Mouse (Mus musculus) kidney, postnatal 0 days (tissue): ENCODE results near the gene Pfkfb4. TPM values are rescaled to one million over a fixed set of nuclear protein-coding genes. Genes with fewer than 3 reads are reported as not detected.

Source experiments
- ATAC-seq: fragments of 200-750 bp; cut with Nextera tagmentation; replicated peaks from 2 replicates; pipeline ENCODE4 v1.8.0; 2017; ENCODE audit warnings: low read depth, moderate number of reproducible peaks, moderate TSS enrichment, moderate library complexity; ENCODE audit not compliant: low FRiP score
- DNase-seq: peaks from one replicate; pipeline ENCODE4 v3.0.0-alpha.2; 2016; ENCODE audit warnings: low spot score
- H3K27ac ChIP-seq: fragments of 300-500 bp; sonication (generic); 2 replicates; pipeline ENCODE4 v1.5.1; 2014; ENCODE audit warnings: mild to moderate bottlenecking
- H3K27me3 ChIP-seq: fragments of 300-500 bp; sonication (generic); 2 replicates; pipeline ENCODE4 v1.6.1; 2014; ENCODE audit warnings: low read length, mixed read lengths; ENCODE audit not compliant: insufficient read depth
- H3K36me3 ChIP-seq: fragments of 300-500 bp; sonication (generic); 2 replicates; pipeline ENCODE4 v1.6.1; 2014; ENCODE audit warnings: low read length, mixed read lengths; ENCODE audit not compliant: insufficient read depth
- H3K4me1 ChIP-seq: fragments of 300-500 bp; sonication (generic); replicated peaks from 2 replicates; pipeline ENCODE4 v1.6.1; 2014; ENCODE audit warnings: antibody characterized with exemption, low read length, mixed read lengths; ENCODE audit not compliant: insufficient read depth
- H3K4me2 ChIP-seq: fragments of 300-500 bp; sonication (generic); 2 replicates; pipeline ENCODE4 v1.6.1; 2014; ENCODE audit warnings: mild to moderate bottlenecking, low read length, moderate library complexity, mixed read lengths
- H3K4me3 ChIP-seq: fragments of 300-500 bp; sonication (generic); replicated peaks from 2 replicates; pipeline ENCODE4 v1.5.1; 2014; ENCODE audit warnings: low read depth, low read length
- H3K9ac ChIP-seq: fragments of 300-500 bp; sonication (generic); 2 replicates; pipeline ENCODE4 v1.6.1; 2014; ENCODE audit warnings: low read depth, low read length
- H3K9me3 ChIP-seq: fragments of 300-500 bp; sonication (generic); replicated peaks from 2 replicates; pipeline ENCODE4 v1.6.1; 2016; ENCODE audit warnings: low read length, inconsistent platforms, mixed read lengths
- CTCF ChIP-seq: IDR thresholded peaks from 2 replicates; pipeline ENCODE4 v1.5.1; 2016; ENCODE audit warnings: antibody characterized with exemption, low read depth, mild to moderate bottlenecking, moderate library complexity
- WGBS: fragments of 180-500 bp; shearing (Covaris S2); extraction: QIAGEN DNeasy Blood & Tissue Kit; methylation state at CpG from one replicate; pipeline ENCODE4 v1.1.7; 2014; 5-methylcytosine and 5-hydroxymethylcytosine counted together
- polyA plus RNA-seq: library from polyadenylated mRNA; unstranded; fragments of >200 nt; fragmentation: Nextera tagmentation; extraction: Ambion mirVana; gene quantifications from 2 replicates; pipeline ENCODE4 v1.2.1, GENCODE M21; 2015

The Pfkfb4 gene
- polyA plus RNA-seq, 1 experiment from 2014 or later: 5.8 TPM

- ATAC-seq: no peak
- Histone ChIP-seq H3K9me3 (no peaks in the 10 kb centered on the region), H3K9ac (no peak overlapping the region), H3K27me3 (no peaks in the 10 kb centered on the region), H3K4me1 (no peaks in the 10 kb centered on the region), H3K27ac (no peak overlapping the region), H3K4me3 (no peak overlapping the region), H3K36me3 (no peaks in the 10 kb centered on the region), H3K4me2 (no peak overlapping the region)
- TF ChIP-seq CTCF: peak; percentile 86
- DNase-seq: peak; percentile 52
- 55% methylated on average over 2 of the region's 2 CpGs for WGBS
These were observed 11.6 kb downstream of the Pfkfb4 start for GRCm38 (mm10) chr9:109003201-109003600.

- Histone ChIP-seq H3K27ac (no peak overlapping the region), H3K4me3 (no peak overlapping the region), H3K36me3 (no peaks in the 10 kb centered on the region), H3K4me2 (no peak overlapping the region), H3K9ac (no peak overlapping the region), H3K9me3 (no peaks in the 10 kb centered on the region), H3K27me3 (no peaks in the 10 kb centered on the region), H3K4me1 (0 out of 2 replicates have a peak, but pooled peaks cover 6% of the 10 kb centered on the region)
- no peak for TF ChIP-seq CTCF
- 70% methylated on average over 21 of the region's 21 CpGs for WGBS
- DNase-seq (no peak), ATAC-seq (no peak)
These were observed 15.6 kb downstream of the Pfkfb4 start for GRCm38 (mm10) chr9:109007025-109007780.

GRCm38 (mm10) chr9:109008081-109008480, 16.5 kb downstream of the Pfkfb4 start:
- no peak for DNase-seq
- 89% methylated on average over 9 of the region's 9 CpGs for WGBS
- H3K9me3 ChIP-seq: no peaks in the 10 kb centered on the region
- H3K9ac ChIP-seq: no peak overlapping the region
- ATAC-seq: no peak
- H3K27me3 ChIP-seq: no peaks in the 10 kb centered on the region
- H3K4me1 ChIP-seq: 0 out of 2 replicates have a peak, but pooled peaks cover 6% of the 10 kb centered on the region
- no peak for TF ChIP-seq CTCF
- no peaks in the 10 kb centered on the region for H3K36me3 ChIP-seq
- no peak overlapping the region for H3K27ac ChIP-seq
- H3K4me3 ChIP-seq: no peak overlapping the region
- H3K4me2 ChIP-seq: no peak overlapping the region

GRCm38 (mm10) chr9:109008994-109009635, 17.5 kb downstream of the Pfkfb4 start:
- Histone ChIP-seq H3K4me3 (no peak overlapping the region), H3K27ac (no peak overlapping the region), H3K9ac (no peak overlapping the region), H3K9me3 (no peaks in the 10 kb centered on the region), H3K4me1 (0 out of 2 replicates have a peak, but pooled peaks cover 6% of the 10 kb centered on the region), H3K36me3 (no peaks in the 10 kb centered on the region), H3K4me2 (no peak overlapping the region), H3K27me3 (no peaks in the 10 kb centered on the region)
- DNase-seq (no peak), ATAC-seq (no peak)
- no peak for TF ChIP-seq CTCF
- 66% methylated on average over 10 of the region's 10 CpGs for WGBS

GRCm38 (mm10) chr9:109009636-109010315, 18.2 kb downstream of the Pfkfb4 start:
- 28% methylated on average over 17 of the region's 17 CpGs for WGBS
- no peak overlapping the region for H3K9ac ChIP-seq
- no peak overlapping the region for H3K4me2 ChIP-seq
- no peaks in the 10 kb centered on the region for H3K27me3 ChIP-seq
- peak; percentile 52 for DNase-seq
- H3K4me3 ChIP-seq: no peak overlapping the region
- no peaks in the 10 kb centered on the region for H3K36me3 ChIP-seq
- ATAC-seq: peak; percentile 35
- H3K4me1 ChIP-seq: 0 out of 2 replicates have a peak, but pooled peaks cover 6% of the 10 kb centered on the region
- no peak overlapping the region for H3K27ac ChIP-seq
- H3K9me3 ChIP-seq: no peaks in the 10 kb centered on the region
- TF ChIP-seq CTCF: no peak

GRCm38 (mm10) chr9:109010316-109010690, 18.7 kb downstream of the Pfkfb4 start:
- Histone ChIP-seq H3K4me2 (no peak overlapping the region), H3K27ac (no peak overlapping the region), H3K4me3 (no peak overlapping the region), H3K36me3 (no peaks in the 10 kb centered on the region), H3K4me1 (0 out of 2 replicates have a peak, but pooled peaks cover 6% of the 10 kb centered on the region), H3K27me3 (no peaks in the 10 kb centered on the region), H3K9ac (no peak overlapping the region), H3K9me3 (no peaks in the 10 kb centered on the region)
- DNase-seq: no peak
- TF ChIP-seq CTCF: no peak
- ATAC-seq: no peak
- 75% methylated on average over 14 of the region's 14 CpGs for WGBS
